Mouse (Mus musculus) thymus, adult 2 months (tissue): ENCODE results near the gene Ispd.

ENCODE experiments used
- CTCF ChIP-seq: fragments of 200-500 bp; IDR thresholded peaks from 2 replicates; pipeline ENCODE4 v1.5.1; 2012; ENCODE audit warnings: mild to moderate bottlenecking, control low read depth, low read length, moderate library complexity, borderline replicate concordance; ENCODE audit not compliant: control insufficient read depth, poor library complexity, insufficient read depth; ENCODE audit errors: extremely low read depth
- POLR2A ChIP-seq: fragments of 200-500 bp; IDR thresholded peaks from 2 replicates; pipeline ENCODE4 v1.6.1; 2012; ENCODE audit warnings: mild to moderate bottlenecking, low read length, control low read depth, moderate library complexity; ENCODE audit not compliant: control insufficient read depth, poor library complexity, insufficient read depth; ENCODE audit errors: extremely low read depth

GRCm38 (mm10) chr12:36468325-36469044 is 87.2 kb downstream of the Ispd start:
- TF ChIP-seq POLR2A (no peak), CTCF (no peak)
